8 mouse cellular contexts compared by ENCODE assay signal in the genomic region with DNA sequence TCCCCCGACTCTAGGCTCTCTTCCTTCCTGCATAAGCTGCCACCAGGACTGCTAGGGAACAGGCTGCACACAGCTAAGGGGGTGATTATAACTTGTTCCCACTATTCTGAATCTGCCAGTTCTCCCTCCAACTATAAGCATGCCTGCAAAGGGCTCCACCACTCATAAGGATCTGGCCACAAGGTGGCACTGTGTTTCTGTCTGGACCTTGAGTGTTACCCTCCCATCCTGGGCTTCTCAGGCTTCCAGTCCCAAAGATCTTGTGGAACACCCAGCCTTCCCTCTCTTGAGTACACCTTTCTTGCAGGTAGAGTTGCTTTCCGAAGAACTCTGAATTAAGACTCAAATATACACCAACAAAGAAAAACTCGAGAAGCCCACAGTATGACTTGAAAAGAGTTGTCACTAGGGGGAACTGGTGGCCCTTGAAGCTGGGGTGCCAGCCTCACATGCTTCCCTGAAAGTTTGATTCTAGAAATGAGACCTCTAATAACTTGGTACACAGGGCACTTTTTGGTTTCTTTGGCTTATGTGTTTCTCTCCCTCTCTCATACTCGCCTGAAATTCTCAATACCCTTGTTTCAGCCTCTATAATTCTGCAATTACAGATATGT. TPM values are rescaled to one million over a fixed set of nuclear protein-coding genes. Genes with fewer than 3 reads are reported as not detected.
DNase-seq lines count a peak whose midpoint lies in the region; ATAC-seq and TF ChIP-seq lines count a peak whose summit lies in the region.

No protein-coding gene starts in this region.

- H3K79me2 ChIP-seq in liver, adult 2 months (ENCODE audit: control insufficient read depth, insufficient read depth, low read length) = no peaks in the 10 kb centered on the region

- no peak for TF ChIP-seq POLR2A in bone marrow, adult 2 months (IDR thresholded peaks at IDR 0.05; ENCODE audit: borderline replicate concordance, control insufficient read depth, low read depth, low read length)
- no peak for TF ChIP-seq POLR2A in liver, adult 2 months (IDR thresholded peaks at IDR 0.05; ENCODE audit: extremely low read depth, insufficient read depth, low read length)

- no peak overlapping the region for H3K27ac ChIP-seq in bone marrow, adult 2 months (ENCODE audit: control insufficient read depth, insufficient read depth, low read depth, low read length, poor library complexity)
- H3K27ac ChIP-seq in embryonic facial prominence, embryonic 14.5 days (replicated peaks; ENCODE audit: low read depth, low read length) = no peak overlapping the region
- no peak overlapping the region for H3K27ac ChIP-seq in heart, embryonic 10.5 days
- no peak overlapping the region for H3K27ac ChIP-seq in kidney, embryonic 16.5 days (ENCODE audit: low read length)
- no peak overlapping the region for H3K27ac ChIP-seq in liver, adult 2 months (replicated peaks; ENCODE audit: insufficient read depth, low read depth, low read length)

- H3K4me3 ChIP-seq in bone marrow, adult 2 months (replicated peaks; ENCODE audit: control insufficient read depth, low read depth, low read length) = no peak overlapping the region
- H3K4me3 ChIP-seq in embryonic facial prominence, embryonic 14.5 days (ENCODE audit: low read depth, low read length) = no peak overlapping the region
- no peak overlapping the region for H3K4me3 ChIP-seq in heart, embryonic 10.5 days
- no peak overlapping the region for H3K4me3 ChIP-seq in kidney, embryonic 16.5 days (ENCODE audit: low read length)
- no peak overlapping the region for H3K4me3 ChIP-seq in liver, adult 2 months (ENCODE audit: insufficient read depth, low read depth, low read length)

- peak; percentile 76 for ATAC-seq in embryonic facial prominence, embryonic 14.5 days (ENCODE audit: low read depth)
- ATAC-seq in kidney, embryonic 16.5 days (ENCODE audit: low FRiP score, low TSS enrichment) = peak; percentile 80

- H3K4me1 ChIP-seq in bone marrow, adult 2 months (ENCODE audit: control insufficient read depth, insufficient read depth, low read length) = no peaks in the 10 kb centered on the region
- no peaks in the 10 kb centered on the region for H3K4me1 ChIP-seq in embryonic facial prominence, embryonic 14.5 days (ENCODE audit: control insufficient read depth, insufficient read depth, low read length)
- H3K4me1 ChIP-seq in heart, embryonic 10.5 days = no peaks in the 10 kb centered on the region
- 0 out of 2 replicates have a peak, but pooled peaks cover 3% of the 10 kb centered on the region for H3K4me1 ChIP-seq in kidney, embryonic 16.5 days (ENCODE audit: insufficient read depth, low read length)
- no peaks in the 10 kb centered on the region for H3K4me1 ChIP-seq in liver, adult 2 months (ENCODE audit: control insufficient read depth, insufficient read depth, low read length)

- H3K4me2 ChIP-seq in embryonic facial prominence, embryonic 14.5 days (ENCODE audit: low read depth, low read length) = no peak overlapping the region
- no peak overlapping the region for H3K4me2 ChIP-seq in kidney, embryonic 16.5 days (replicated peaks; ENCODE audit: low read depth, low read length)

- peak; percentile 93 for TF ChIP-seq CTCF in bone marrow, adult 2 months (IDR thresholded peaks at IDR 0.05; ENCODE audit: control insufficient read depth, insufficient read depth, low read length)
- TF ChIP-seq CTCF in liver, adult 2 months (IDR thresholded peaks at IDR 0.05; ENCODE audit: low read depth, low read length) = peak; percentile 77

- no peaks in the 10 kb centered on the region for H3K9me3 ChIP-seq in embryonic facial prominence, embryonic 14.5 days (ENCODE audit: control insufficient read depth, low read length)
- H3K9me3 ChIP-seq in heart, embryonic 10.5 days = no peaks in the 10 kb centered on the region
- H3K9me3 ChIP-seq in kidney, embryonic 16.5 days (ENCODE audit: low read length) = no peaks in the 10 kb centered on the region

- no peak overlapping the region for H3K9ac ChIP-seq in embryonic facial prominence, embryonic 14.5 days (ENCODE audit: low read depth, low read length)
- no peak overlapping the region for H3K9ac ChIP-seq in kidney, embryonic 16.5 days (replicated peaks; ENCODE audit: low read length)
- H3K9ac ChIP-seq in liver, adult 2 months (ENCODE audit: low read depth, low read length) = no peak overlapping the region

- no peaks in the 10 kb centered on the region for H3K27me3 ChIP-seq in embryonic facial prominence, embryonic 14.5 days (replicated peaks; ENCODE audit: control insufficient read depth, insufficient read depth, low read length)
- no peaks in the 10 kb centered on the region for H3K27me3 ChIP-seq in heart, embryonic 10.5 days (ENCODE audit: insufficient read depth, poor library complexity, severe bottlenecking)
- H3K27me3 ChIP-seq in kidney, embryonic 16.5 days (ENCODE audit: insufficient read depth, low read length) = no peaks in the 10 kb centered on the region
- H3K27me3 ChIP-seq in liver, adult 2 months (ENCODE audit: control insufficient read depth, insufficient read depth, low read length) = no peaks in the 10 kb centered on the region
- no peaks in the 10 kb centered on the region for H3K27me3 ChIP-seq in splenic B cell, adult 2 months (ENCODE audit: control insufficient read depth, insufficient read depth, low read length, poor library complexity, severe bottlenecking)

- peaks cover 3% of the 10 kb centered on the region; the same call in 1 of the 2 replicates for H3K36me3 ChIP-seq in embryonic facial prominence, embryonic 14.5 days (ENCODE audit: control insufficient read depth, insufficient read depth, low read length)
- peaks cover 40% of the 10 kb centered on the region for H3K36me3 ChIP-seq in heart, embryonic 10.5 days
- peaks cover 20% of the 10 kb centered on the region for H3K36me3 ChIP-seq in kidney, embryonic 16.5 days (ENCODE audit: insufficient read depth, low read length)
- no peaks in the 10 kb centered on the region for H3K36me3 ChIP-seq in liver, adult 2 months (ENCODE audit: control insufficient read depth, insufficient read depth, low read length)
- no peaks in the 10 kb centered on the region for H3K36me3 ChIP-seq in splenic B cell, adult 2 months (ENCODE audit: control insufficient read depth, insufficient read depth, low read length, poor library complexity, severe bottlenecking)

- DNase-seq in B cell, adult 2 months = peak; percentile 85 to 86
- peak; percentile 92 for DNase-seq in embryonic facial prominence, embryonic 14.5 days (ENCODE audit: low spot score)
- peak; percentile 90 for DNase-seq in heart, embryonic 10.5 days (ENCODE audit: low spot score)
- DNase-seq in liver, adult 2 months (ENCODE audit: extremely low read depth, low read depth, low spot score) = peak; percentile 67
- peak; percentile 88 for DNase-seq in naive thymus-derived CD4-positive, alpha-beta T cell, adult 2 months (ENCODE audit: low read depth)
- peak; percentile 88 for DNase-seq in splenic B cell, adult 2 months (ENCODE audit: low read depth, low spot score)

- WGBS in bone marrow, adult 2 months = 34% methylated on average over 4 of the region's 4 CpGs
- 26% methylated on average over 4 of the region's 4 CpGs for WGBS in embryonic facial prominence, embryonic 14.5 days
- 22% methylated on average over 4 of the region's 4 CpGs for WGBS in heart, embryonic 10.5 days
- 34% methylated on average over 4 of the region's 4 CpGs for WGBS in kidney, embryonic 16.5 days
- WGBS in liver, adult 2 months = 36% methylated on average over 4 of the region's 4 CpGs

RNA-seq across cellular contexts. Expression of a gene that starts 12.8 kb away (rescaled TPM):
- 37.9 and 47.7 TPM in 2 replicates for polyA plus RNA-seq in bone marrow, adult 2 months (2011; ENCODE audit: insufficient read depth, insufficient read length, low replicate concordance, missing spikeins)
- polyA plus RNA-seq in embryonic facial prominence, embryonic 14.5 days (2014; fragmentation: Nextera tagmentation; extraction: Ambion mirVana) = 17.4 and 18.4 TPM in 2 replicates
- 16.5 and 20.5 TPM in 2 replicates for polyA plus RNA-seq in heart, embryonic 10.5 days (2016; fragmentation: Nextera tagmentation; extraction: Ambion mirVana)
- polyA plus RNA-seq in kidney, embryonic 16.5 days (2015; fragmentation: Nextera tagmentation; extraction: Ambion mirVana) = 28.3 and 32.6 TPM in 2 replicates
- 9.7 and 11.3 TPM in 2 replicates for total RNA-seq in liver, adult 2 months (2014; rRNA removed)
- polyA plus RNA-seq in liver, adult 2 months (2012; rRNA removed) = 22.2 and 36.9 TPM in 2 replicates

RNA-seq across cellular contexts. Expression of a gene that starts 27.5 kb away (rescaled TPM):
- polyA plus RNA-seq in bone marrow, adult 2 months (2011; ENCODE audit: insufficient read depth, insufficient read length, low replicate concordance, missing spikeins) = 25.1 and 48.4 TPM in 2 replicates
- 43.7 and 48.1 TPM in 2 replicates for polyA plus RNA-seq in embryonic facial prominence, embryonic 14.5 days (2014; fragmentation: Nextera tagmentation; extraction: Ambion mirVana)
- 64.1 and 65.6 TPM in 2 replicates for polyA plus RNA-seq in heart, embryonic 10.5 days (2016; fragmentation: Nextera tagmentation; extraction: Ambion mirVana)
- polyA plus RNA-seq in kidney, embryonic 16.5 days (2015; fragmentation: Nextera tagmentation; extraction: Ambion mirVana) = 72.5 and 73.5 TPM in 2 replicates
- total RNA-seq in liver, adult 2 months (2014; rRNA removed) = 10.1 and 14.2 TPM in 2 replicates
- polyA plus RNA-seq in liver, adult 2 months (2012; rRNA removed) = 11.9 and 15.0 TPM in 2 replicates

RNA-seq across cellular contexts. Expression of a gene that starts 28.0 kb away (rescaled TPM):
- 10.8 and 30.8 TPM in 2 replicates for polyA plus RNA-seq in bone marrow, adult 2 months (2011; ENCODE audit: insufficient read depth, insufficient read length, low replicate concordance, missing spikeins)
- 30.1 and 36.6 TPM in 2 replicates for polyA plus RNA-seq in embryonic facial prominence, embryonic 14.5 days (2014; fragmentation: Nextera tagmentation; extraction: Ambion mirVana)
- polyA plus RNA-seq in heart, embryonic 10.5 days (2016; fragmentation: Nextera tagmentation; extraction: Ambion mirVana) = 36.9 and 38.0 TPM in 2 replicates
- 48.8 and 50.5 TPM in 2 replicates for polyA plus RNA-seq in kidney, embryonic 16.5 days (2015; fragmentation: Nextera tagmentation; extraction: Ambion mirVana)
- total RNA-seq in liver, adult 2 months (2014; rRNA removed) = 17.9 and 18.9 TPM in 2 replicates
- 18.2 and 22.5 TPM in 2 replicates for polyA plus RNA-seq in liver, adult 2 months (2012; rRNA removed)
